Mouse (Mus musculus) midbrain, embryonic 16.5 days (tissue): Measurements from ENCODE around the gene Nol12. TPM values are rescaled to one million over a fixed set of nuclear protein-coding genes. Genes with fewer than 3 reads are reported as not detected.

Experiments used
- ATAC-seq: fragments of 200-750 bp; cut with Nextera tagmentation; 2 replicates; pipeline ENCODE4 v1.8.0; 2017; ENCODE audit warnings: moderate TSS enrichment
- H3K27ac ChIP-seq: fragments of 300-500 bp; sonication (generic); 2 replicates; pipeline ENCODE4 v1.5.1; 2014; ENCODE audit warnings: mild to moderate bottlenecking, low read length, mixed read lengths
- H3K27me3 ChIP-seq: fragments of 300-500 bp; sonication (generic); 2 replicates; pipeline ENCODE4 v1.6.1; 2014; ENCODE audit warnings: low read depth, low read length, mixed read lengths; ENCODE audit not compliant: control insufficient read depth, insufficient read depth
- H3K36me3 ChIP-seq: fragments of 300-500 bp; sonication (generic); 2 replicates; pipeline ENCODE4 v1.6.1; 2014; ENCODE audit warnings: mild to moderate bottlenecking, low read length, moderate library complexity, mixed read lengths; ENCODE audit not compliant: control insufficient read depth, insufficient read depth
- H3K4me1 ChIP-seq: fragments of 300-500 bp; sonication (generic); 2 replicates; pipeline ENCODE4 v1.6.1; 2014; ENCODE audit warnings: mild to moderate bottlenecking, low read length, mixed read lengths; ENCODE audit not compliant: control insufficient read depth, insufficient read depth
- H3K4me2 ChIP-seq: fragments of 300-500 bp; sonication (generic); 2 replicates; pipeline ENCODE4 v1.6.1; 2014; ENCODE audit warnings: mild to moderate bottlenecking, low read length, mixed read lengths
- H3K4me3 ChIP-seq: fragments of 300-500 bp; sonication (generic); 2 replicates; pipeline ENCODE4 v1.5.1; 2014; ENCODE audit warnings: low read depth, mild to moderate bottlenecking, low read length, moderate library complexity, mixed read lengths
- H3K9ac ChIP-seq: fragments of 300-500 bp; sonication (generic); 2 replicates; pipeline ENCODE4 v1.6.1; 2014; ENCODE audit warnings: low read depth, low read length, mixed read lengths
- H3K9me3 ChIP-seq: fragments of 300-500 bp; sonication (generic); replicated peaks from 2 replicates; pipeline ENCODE4 v1.6.1; 2014; ENCODE audit warnings: mild to moderate bottlenecking, low read length, mixed read lengths; ENCODE audit not compliant: control insufficient read depth, poor library complexity, severe bottlenecking
- WGBS: fragments of 180-500 bp; shearing (Covaris S2); extraction: QIAGEN DNeasy Blood & Tissue Kit; methylation state at CpG from one replicate; pipeline ENCODE4 v1.1.7; 2014; 5-methylcytosine and 5-hydroxymethylcytosine counted together
- polyA plus RNA-seq: library from polyadenylated mRNA; unstranded; fragments of >200 nt; fragmentation: Nextera tagmentation; extraction: Ambion mirVana; gene quantifications from 2 replicates; pipeline ENCODE4 v1.2.1, GENCODE M21; 2015

Nol12 gene
- polyA plus RNA-seq, 1 experiment from 2014 or later, result 67.6 TPM

DNA sequence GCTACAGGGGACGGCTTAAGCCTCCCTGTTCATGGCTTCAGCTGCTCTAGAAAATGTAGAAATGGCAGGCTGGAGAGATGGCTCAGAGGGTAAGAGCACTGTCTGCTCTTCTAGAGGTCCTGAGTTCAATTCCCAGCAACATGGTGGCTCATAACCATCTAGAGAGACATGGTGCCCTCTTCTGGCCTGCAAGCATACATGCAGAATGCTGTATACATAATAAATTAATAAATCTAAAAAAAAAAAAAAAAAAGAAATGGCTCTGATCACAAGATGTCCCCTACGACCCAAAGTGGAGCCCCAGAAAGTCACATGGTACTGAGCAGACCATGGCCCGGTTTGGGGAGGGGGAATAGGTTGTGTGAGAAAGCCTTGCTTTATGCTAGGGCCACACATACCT, 20.9 kb downstream of the Nol12 start:
- ATAC-seq, result no peak
- Histone ChIP-seq H3K27ac (no peak overlapping the region), H3K4me3 (no peak overlapping the region), H3K4me2 (no peak overlapping the region), H3K9me3 (no peaks in the 10 kb centered on the region), H3K27me3 (no peaks in the 10 kb centered on the region), H3K36me3 (peaks cover 19% of the 10 kb centered on the region), H3K9ac (no peak overlapping the region), H3K4me1 (peaks cover 2% of the 10 kb centered on the region; the same call in 1 of the 2 replicates)
- 63% methylated on average over 3 of the region's 3 CpGs for WGBS

DNA sequence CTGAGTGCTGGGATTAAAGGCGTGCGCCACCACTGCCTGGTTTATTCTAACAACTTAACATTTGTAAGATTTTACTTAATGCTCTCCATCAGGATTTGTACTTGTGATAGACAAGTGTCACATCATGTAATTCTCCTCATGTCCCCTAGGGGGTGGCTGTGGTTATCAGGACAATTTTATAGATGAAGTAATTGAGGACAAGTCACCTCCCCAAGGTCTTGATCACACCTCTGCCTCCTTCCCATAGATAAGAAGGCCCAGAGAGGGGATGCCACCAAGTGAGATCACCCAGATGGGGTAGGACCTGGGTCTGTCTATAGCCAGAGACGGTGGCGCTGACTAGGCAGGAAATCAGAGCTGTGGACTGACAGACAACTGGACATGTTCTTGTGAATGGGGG, 21.6 kb downstream of the Nol12 start:
- 84% methylated on average over 4 of the region's 4 CpGs for WGBS
- Histone ChIP-seq H3K27ac (no peak overlapping the region), H3K4me3 (no peak overlapping the region), H3K9me3 (no peaks in the 10 kb centered on the region), H3K4me1 (no peaks in the 10 kb centered on the region), H3K36me3 (peaks cover 22% of the 10 kb centered on the region), H3K4me2 (no peak overlapping the region), H3K27me3 (no peaks in the 10 kb centered on the region), H3K9ac (no peak overlapping the region)
- no peak for ATAC-seq

DNA sequence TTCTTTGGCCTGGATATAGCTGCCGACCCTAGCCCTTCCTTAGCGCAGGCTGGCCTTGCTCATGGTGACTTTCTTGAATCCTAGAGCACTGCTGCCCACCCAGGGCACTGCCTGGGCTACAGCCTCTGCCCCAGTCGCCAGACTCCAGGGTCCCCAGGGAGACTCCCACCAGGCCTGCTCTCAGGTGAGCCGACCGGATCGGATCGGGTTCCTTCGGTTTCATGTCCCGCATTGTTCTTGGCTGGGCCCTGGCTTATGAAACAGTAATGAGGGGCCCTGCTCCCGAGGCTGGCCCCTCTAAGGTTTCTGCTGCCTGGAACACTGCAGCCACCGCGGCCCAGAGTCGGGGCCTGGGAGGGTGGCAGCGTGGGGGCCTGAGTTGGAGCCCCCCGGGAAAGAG, 22.3 kb downstream of the Nol12 start:
- no peak overlapping the region for H3K9ac ChIP-seq
- H3K27ac ChIP-seq, result no peak overlapping the region
- H3K4me3 ChIP-seq, result no peak overlapping the region
- no peaks in the 10 kb centered on the region for H3K27me3 ChIP-seq
- no peaks in the 10 kb centered on the region for H3K9me3 ChIP-seq
- H3K4me2 ChIP-seq, result no peak overlapping the region
- H3K36me3 ChIP-seq, result peaks cover 22% of the 10 kb centered on the region
- no peaks in the 10 kb centered on the region for H3K4me1 ChIP-seq
- WGBS, result 84% methylated on average over 15 of the region's 15 CpGs
- no peak for ATAC-seq

DNA sequence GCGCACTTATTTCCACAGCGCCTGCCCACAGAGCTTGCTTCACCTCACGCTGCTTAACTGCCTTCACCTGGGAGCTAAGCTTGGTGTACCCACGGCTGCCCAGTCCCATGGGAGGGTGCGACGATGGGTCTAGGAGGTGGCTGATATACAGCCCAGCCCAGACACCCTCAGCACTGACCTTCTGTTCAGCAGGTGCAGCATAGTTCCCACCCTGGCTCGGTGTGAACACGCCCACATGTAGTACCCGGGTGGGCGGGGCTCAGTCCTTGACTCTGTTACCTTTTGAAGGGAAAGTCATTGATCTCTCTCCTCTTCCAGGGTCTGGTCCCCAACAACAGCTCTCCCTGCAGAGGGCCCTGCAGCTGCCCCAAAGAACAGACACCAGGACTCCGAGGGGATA, 24.8 kb downstream of the Nol12 start:
- no peak for ATAC-seq
- Histone ChIP-seq H3K27me3 (no peaks in the 10 kb centered on the region), H3K27ac (no peak overlapping the region), H3K9me3 (no peaks in the 10 kb centered on the region), H3K9ac (no peak overlapping the region), H3K4me2 (no peak overlapping the region), H3K4me1 (peaks cover 4% of the 10 kb centered on the region; the same call in 1 of the 2 replicates), H3K4me3 (no peak overlapping the region), H3K36me3 (peaks cover 15% of the 10 kb centered on the region)
- WGBS, result 94% methylated on average over 11 of the region's 11 CpGs

DNA sequence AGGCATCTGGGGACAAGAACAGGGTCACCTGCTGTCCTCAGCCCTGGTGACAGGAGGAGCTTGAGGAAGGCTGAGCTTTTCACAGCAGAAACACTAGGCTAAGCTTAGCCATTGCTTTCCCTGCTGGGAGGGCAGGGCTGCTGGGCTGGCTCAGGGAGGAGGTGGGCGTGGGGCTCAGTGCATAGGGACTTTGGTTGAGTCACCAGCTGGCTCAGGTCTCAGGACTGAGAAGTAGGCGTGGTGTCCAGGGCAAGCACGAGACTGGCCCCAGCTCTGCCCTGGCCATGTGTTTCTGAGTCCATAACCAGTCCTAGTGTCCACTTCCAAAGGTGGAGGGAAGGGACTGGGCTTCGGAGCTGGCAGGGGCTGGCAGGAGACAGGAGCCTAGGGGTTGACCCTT, 25.4 kb downstream of the Nol12 start:
- Histone ChIP-seq H3K9ac (no peak overlapping the region), H3K27ac (no peak overlapping the region), H3K27me3 (no peaks in the 10 kb centered on the region), H3K9me3 (no peaks in the 10 kb centered on the region), H3K4me3 (no peak overlapping the region), H3K4me2 (no peak overlapping the region), H3K36me3 (peaks cover 15% of the 10 kb centered on the region), H3K4me1 (peaks cover 4% of the 10 kb centered on the region; the same call in 1 of the 2 replicates)
- no peak for ATAC-seq
- WGBS, result 92% methylated on average over 4 of the region's 4 CpGs

DNA sequence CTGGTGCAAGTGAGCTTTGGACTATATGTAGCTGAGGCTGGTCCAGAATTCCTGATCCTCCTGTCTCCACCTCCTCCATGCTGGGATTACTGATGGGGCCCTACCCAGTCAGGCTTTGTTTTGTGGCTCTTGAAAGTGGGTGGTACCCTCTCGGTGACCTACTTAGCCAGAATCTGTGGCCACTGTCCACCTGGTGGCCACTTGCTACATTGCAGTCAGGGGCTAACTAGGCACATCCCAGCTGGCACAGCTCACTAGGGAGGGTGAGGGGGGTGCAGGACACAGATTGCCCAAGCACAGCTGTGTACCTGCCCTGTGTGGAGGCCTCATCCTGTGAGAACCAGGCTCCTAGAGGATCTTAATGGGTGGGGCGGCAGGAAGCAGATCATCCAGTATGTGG, 28.2 kb downstream of the Nol12 start:
- WGBS, result 45% methylated on average over 2 of the region's 2 CpGs

DNA sequence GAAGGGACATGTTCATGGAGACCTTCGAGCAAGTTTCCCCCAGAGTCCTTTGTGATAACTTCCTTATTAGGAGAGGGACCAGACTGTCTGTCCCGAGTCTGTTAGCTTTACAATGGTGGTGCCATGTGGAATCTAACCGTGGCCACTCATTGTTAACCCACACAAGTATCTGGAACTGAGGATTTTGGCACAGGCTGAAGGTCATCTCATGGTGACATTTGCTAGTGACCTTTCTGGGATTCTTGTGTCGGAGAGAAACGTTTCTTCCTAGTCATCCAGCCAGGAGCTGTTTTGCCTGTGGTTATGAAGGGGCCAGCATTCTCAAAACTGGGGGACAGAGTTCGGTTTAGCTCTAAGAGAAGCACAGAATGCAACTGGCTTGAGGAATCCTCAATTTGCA, 36.9 kb downstream of the Nol12 start:
- no peak for ATAC-seq
- Histone ChIP-seq H3K4me2 (no peak overlapping the region), H3K27me3 (no peaks in the 10 kb centered on the region), H3K27ac (no peak overlapping the region), H3K9me3 (no peaks in the 10 kb centered on the region), H3K36me3 (peaks cover 20% of the 10 kb centered on the region), H3K4me1 (no peaks in the 10 kb centered on the region), H3K4me3 (no peak overlapping the region), H3K9ac (no peak overlapping the region)
- WGBS, result 69% methylated on average over 6 of the region's 6 CpGs

More for the DNA sequence above, 28.2 kb downstream of the Nol12 start:
- Histone ChIP-seq H3K27me3 (no peaks in the 10 kb centered on the region), H3K9me3 (no peaks in the 10 kb centered on the region), H3K27ac (no peak overlapping the region), H3K4me3 (no peak overlapping the region), H3K36me3 (peaks cover 29% of the 10 kb centered on the region), H3K4me1 (peaks cover 4% of the 10 kb centered on the region; the same call in 1 of the 2 replicates), H3K4me2 (no peak overlapping the region), H3K9ac (no peak overlapping the region)
- 0 out of 2 replicates have a peak, but pooled peaks have one; percentile 40 for ATAC-seq

DNA sequence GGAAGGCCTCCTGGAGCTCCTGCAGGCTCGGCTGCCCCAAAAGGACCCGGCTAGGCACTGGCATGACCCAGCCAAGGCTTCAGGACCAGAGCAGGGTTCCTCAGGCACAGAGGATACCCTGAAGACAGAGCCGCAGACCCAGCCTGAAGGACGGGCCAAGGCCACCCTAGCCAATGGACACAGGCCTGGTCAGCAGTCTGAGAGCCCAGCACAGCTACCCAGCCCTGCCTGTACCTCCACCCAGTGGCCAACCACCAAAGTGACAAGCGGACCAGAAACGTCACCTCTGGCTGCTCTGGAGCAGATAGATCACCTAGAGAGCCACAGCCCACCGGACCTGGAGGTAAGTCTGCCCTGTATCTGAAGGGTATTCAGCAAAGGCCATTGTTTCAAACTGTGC, 39.2 kb downstream of the Nol12 start:
- no peak overlapping the region for H3K4me3 ChIP-seq
- 0 out of 2 replicates have a peak, but pooled peaks cover 3% of the 10 kb centered on the region for H3K4me1 ChIP-seq
- WGBS, result 75% methylated on average over 7 of the region's 7 CpGs
- no peaks in the 10 kb centered on the region for H3K9me3 ChIP-seq
- H3K27me3 ChIP-seq, result no peaks in the 10 kb centered on the region
- no peak overlapping the region for H3K9ac ChIP-seq
- no peak for ATAC-seq
- H3K4me2 ChIP-seq, result no peak overlapping the region
- H3K27ac ChIP-seq, result no peak overlapping the region
- H3K36me3 ChIP-seq, result peaks cover 3% of the 10 kb centered on the region

DNA sequence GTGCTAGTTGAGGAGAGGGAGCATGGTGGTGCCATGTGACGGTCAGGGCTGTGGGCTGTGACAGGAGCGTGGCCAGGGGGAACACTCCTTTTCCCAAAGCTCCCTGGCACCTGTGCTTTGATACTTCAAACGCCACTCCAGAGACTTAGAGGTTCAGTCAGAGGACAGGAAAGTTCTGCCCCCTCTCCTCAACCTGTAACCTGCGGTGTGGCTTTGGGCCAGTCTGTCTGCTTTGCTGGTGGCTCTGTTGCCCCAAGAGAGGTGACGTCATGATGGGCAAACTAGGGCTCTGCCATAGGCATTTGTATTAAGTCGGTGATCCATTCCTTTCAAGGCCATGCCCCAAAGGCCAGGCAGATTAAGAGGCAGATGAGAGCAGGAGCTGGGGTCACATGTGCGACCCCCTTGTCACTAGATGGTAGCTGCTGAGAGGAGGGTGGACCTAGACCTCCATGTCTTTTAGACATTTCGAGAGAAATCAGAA, 43.0 kb downstream of the Nol12 start:
- no peaks in the 10 kb centered on the region for H3K9me3 ChIP-seq
- WGBS, result 86% methylated on average over 8 of the region's 8 CpGs
- no peak overlapping the region for H3K4me3 ChIP-seq
- no peak for ATAC-seq
- no peak overlapping the region for H3K9ac ChIP-seq
- H3K36me3 ChIP-seq, result no peaks in the 10 kb centered on the region
- H3K27ac ChIP-seq, result no peak overlapping the region
- H3K27me3 ChIP-seq, result no peaks in the 10 kb centered on the region
- H3K4me1 ChIP-seq, result peaks cover 5% of the 10 kb centered on the region; the same call in 1 of the 2 replicates
- H3K4me2 ChIP-seq, result no peak overlapping the region
